Mouse (Mus musculus) thymus, adult 2 months (tissue): ENCODE measurements around the gene Axin1.

Source experiments
- CTCF ChIP-seq: fragments of 200-500 bp; IDR thresholded peaks from 2 replicates; pipeline ENCODE4 v1.5.1; 2012; ENCODE audit warnings: mild to moderate bottlenecking, control low read depth, low read length, moderate library complexity, borderline replicate concordance; ENCODE audit not compliant: control insufficient read depth, poor library complexity, insufficient read depth; ENCODE audit errors: extremely low read depth
- POLR2A ChIP-seq: fragments of 200-500 bp; IDR thresholded peaks from 2 replicates; pipeline ENCODE4 v1.6.1; 2012; ENCODE audit warnings: mild to moderate bottlenecking, low read length, control low read depth, moderate library complexity; ENCODE audit not compliant: control insufficient read depth, poor library complexity, insufficient read depth; ENCODE audit errors: extremely low read depth

- no peak for TF ChIP-seq CTCF
- no peak for TF ChIP-seq POLR2A
Measured at GRCm38 (mm10) chr17:26137751-26138130, 747 bp upstream of the Axin1 start.
